Mouse (Mus musculus): ENCODE results near the gene Ascl4. TPM values are rescaled to one million over a fixed set of nuclear protein-coding genes. Genes with fewer than 3 reads are reported as not detected.

Ascl4 gene
- 0.61 and 0.64 TPM in 2 replicates for polyA plus RNA-seq (2016; fragmentation: Nextera tagmentation; extraction: Ambion mirVana)

- H3K4me1 ChIP-seq, result peaks cover 20% of the 10 kb centered on the region
- no peaks in the 10 kb centered on the region for H3K36me3 ChIP-seq (replicated peaks)
- 2% methylated on average over 23 of the region's 23 CpGs for WGBS
- H3K9me3 ChIP-seq, result no peaks in the 10 kb centered on the region
- H3K27ac ChIP-seq (replicated peaks), result peak within 1 kb of the TSS; percentile 73; the same call in 1 of the 2 replicates
- peak; percentile 58 for DNase-seq (ENCODE audit: low spot score)
- H3K27me3 ChIP-seq (replicated peaks; ENCODE audit: low read depth, poor library complexity, severe bottlenecking), result peaks cover 36% of the 10 kb centered on the region
- H3K4me3 ChIP-seq, result peak within 1 kb of the TSS; percentile 65
Measured at GRCm38 (mm10) chr10:85927676-85928445, at the start of gene Ascl4. TSS of gene Ascl4 (plus strand) at chr10:85927681.

DNA sequence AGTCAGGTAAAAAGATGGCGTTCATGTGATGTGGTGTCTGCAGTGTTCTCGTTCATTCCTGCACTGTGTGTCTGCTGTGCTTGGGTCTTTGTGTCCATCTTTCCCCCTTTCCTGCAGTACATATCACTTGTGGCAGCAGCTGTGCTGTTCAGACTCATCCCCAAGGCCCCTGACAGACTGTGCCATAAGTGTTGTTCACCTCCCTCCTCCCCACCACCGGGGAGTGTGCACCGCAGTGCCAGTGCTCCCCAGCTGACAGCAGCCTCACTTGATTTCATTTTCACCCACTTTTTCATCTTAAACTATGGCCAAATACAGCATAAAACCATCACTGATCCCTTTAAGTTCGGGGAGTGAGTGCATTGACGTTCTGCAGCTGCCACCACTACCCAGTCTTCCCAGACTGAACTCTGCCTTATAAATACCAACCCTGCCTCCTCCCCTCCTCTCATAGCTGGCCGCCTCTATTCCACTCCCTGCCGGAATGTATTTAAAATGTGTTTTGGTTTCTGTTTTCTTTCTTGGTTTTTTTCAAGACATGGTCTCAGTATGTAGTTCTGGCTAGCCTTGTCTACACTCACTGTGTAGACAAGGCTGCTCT lies 47.5 kb upstream of the Ascl4 start:
- no peaks in the 10 kb centered on the region for H3K27me3 ChIP-seq (replicated peaks; ENCODE audit: low read depth, poor library complexity, severe bottlenecking)
- H3K9me3 ChIP-seq, result no peaks in the 10 kb centered on the region
- H3K36me3 ChIP-seq (replicated peaks), result peaks cover 100% of the 10 kb centered on the region
- H3K4me1 ChIP-seq, result no peaks in the 10 kb centered on the region
- 93% methylated on average over 8 of the region's 8 CpGs for WGBS
- DNase-seq (ENCODE audit: low spot score), result no peak
- no peak overlapping the region for H3K27ac ChIP-seq (replicated peaks)
- H3K4me3 ChIP-seq, result no peak overlapping the region

DNA sequence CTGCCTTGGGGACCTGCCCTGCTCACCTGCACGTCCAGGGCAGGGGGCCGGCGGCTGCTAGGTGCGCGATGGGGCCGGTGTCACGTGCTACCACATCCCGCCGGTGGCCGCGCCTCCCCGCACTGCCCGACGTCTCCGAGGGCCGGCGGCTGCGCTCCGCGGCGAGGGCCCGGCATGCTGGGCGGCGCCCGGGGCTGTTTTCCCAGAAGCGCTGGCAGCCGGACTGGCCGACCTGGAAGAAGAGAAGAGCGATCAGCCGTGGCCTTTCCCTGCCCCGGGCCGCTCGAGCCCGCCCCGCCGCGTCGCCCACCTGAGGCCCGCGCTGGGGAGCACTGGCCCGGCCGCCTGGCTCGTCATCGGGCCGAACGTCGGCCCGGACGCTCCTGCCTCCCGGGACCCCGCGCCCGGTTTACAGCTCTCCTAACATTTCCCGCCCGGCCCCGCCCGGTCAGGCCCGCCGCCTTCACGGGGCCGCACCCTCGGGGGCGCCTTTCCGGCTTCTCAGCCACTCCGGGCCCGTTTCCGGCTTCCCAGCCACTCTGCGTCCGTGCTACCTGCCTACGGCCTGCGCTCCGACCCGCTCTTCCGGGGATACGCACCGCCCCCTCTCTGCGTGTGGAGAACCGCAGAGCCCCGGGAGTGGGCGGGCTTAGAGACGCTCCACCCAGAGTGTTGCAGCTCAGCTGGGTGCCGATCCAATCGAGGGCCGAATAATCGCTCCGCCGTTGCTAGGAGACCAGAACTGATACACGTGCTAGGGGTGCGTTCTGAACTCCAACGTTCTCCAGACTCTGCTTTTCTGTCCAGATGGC lies 10.8 kb upstream of the Ascl4 start, which contains the start of gene Prdm4:
TSS of gene Prdm4 (minus strand) at position 645 of the 812 bp plus-strand sequence.
- Histone ChIP-seq H3K4me1 (peaks cover 10% of the 10 kb centered on the region), H3K36me3 (replicated peaks) (peaks cover 32% of the 10 kb centered on the region), H3K9me3 (no peaks in the 10 kb centered on the region), H3K27me3 (replicated peaks; ENCODE audit: low read depth, poor library complexity, severe bottlenecking) (no peaks in the 10 kb centered on the region), H3K27ac (replicated peaks) (peak within 1 kb of the TSS; percentile 93), H3K4me3 (peak within 1 kb of the TSS; percentile 99)
- under 1% methylated on average over 90 of the region's 90 CpGs for WGBS
- peak; percentile 99 for DNase-seq (ENCODE audit: low spot score)

GRCm38 (mm10) chr10:85928499-85929207 lies 1.2 kb downstream of the Ascl4 start:
- peak overlapping the region; percentile 73; the same call in 1 of the 2 replicates for H3K27ac ChIP-seq (replicated peaks)
- H3K27me3 ChIP-seq (replicated peaks; ENCODE audit: low read depth, poor library complexity, severe bottlenecking), result peaks cover 36% of the 10 kb centered on the region
- WGBS, result 1% methylated on average over 63 of the region's 63 CpGs
- peak overlapping the region; percentile 65 for H3K4me3 ChIP-seq
- H3K9me3 ChIP-seq, result no peaks in the 10 kb centered on the region
- peak; percentile 84 for DNase-seq (ENCODE audit: low spot score)
- peaks cover 20% of the 10 kb centered on the region for H3K4me1 ChIP-seq
- H3K36me3 ChIP-seq (replicated peaks), result no peaks in the 10 kb centered on the region

DNA sequence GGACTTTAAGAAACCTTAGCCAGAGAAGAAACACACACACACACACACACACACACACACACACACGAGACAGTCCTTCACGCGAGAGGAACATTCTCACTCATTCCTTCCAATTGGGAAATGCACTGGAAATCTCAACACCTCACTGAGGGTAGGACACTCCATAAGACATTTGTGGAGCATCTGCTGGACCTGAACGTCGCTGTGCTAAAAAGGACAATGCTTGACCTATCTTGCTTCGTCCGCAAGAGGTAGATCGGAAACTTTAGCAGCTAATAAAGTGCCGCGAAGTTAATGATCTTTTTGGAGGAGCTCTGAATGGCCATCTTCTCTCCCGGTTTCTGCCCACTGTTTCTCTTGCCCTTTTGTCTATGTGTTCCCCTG lies 1.7 kb downstream of the Ascl4 start:
- no peak for DNase-seq (ENCODE audit: low spot score)
- H3K9me3 ChIP-seq, result no peaks in the 10 kb centered on the region
- peaks cover 20% of the 10 kb centered on the region for H3K4me1 ChIP-seq
- peak overlapping the region; percentile 65 for H3K4me3 ChIP-seq
- H3K36me3 ChIP-seq (replicated peaks), result no peaks in the 10 kb centered on the region
- no peak overlapping the region for H3K27ac ChIP-seq (replicated peaks)
- 56% methylated on average over 11 of the region's 11 CpGs for WGBS
- peaks cover 36% of the 10 kb centered on the region for H3K27me3 ChIP-seq (replicated peaks; ENCODE audit: low read depth, poor library complexity, severe bottlenecking)

GRCm38 (mm10) chr10:85929962-85930361 lies 2.5 kb downstream of the Ascl4 start:
- DNase-seq (ENCODE audit: low spot score), result no peak
- Histone ChIP-seq H3K4me3 (no peak overlapping the region), H3K9me3 (no peaks in the 10 kb centered on the region), H3K27ac (replicated peaks) (no peak overlapping the region), H3K4me1 (peaks cover 20% of the 10 kb centered on the region), H3K27me3 (replicated peaks; ENCODE audit: low read depth, poor library complexity, severe bottlenecking) (peaks cover 36% of the 10 kb centered on the region), H3K36me3 (replicated peaks) (0 out of 2 replicates have a peak, but pooled peaks cover under 1% of the 10 kb centered on the region)
- WGBS, result 92% methylated on average over 11 of the region's 11 CpGs

DNA sequence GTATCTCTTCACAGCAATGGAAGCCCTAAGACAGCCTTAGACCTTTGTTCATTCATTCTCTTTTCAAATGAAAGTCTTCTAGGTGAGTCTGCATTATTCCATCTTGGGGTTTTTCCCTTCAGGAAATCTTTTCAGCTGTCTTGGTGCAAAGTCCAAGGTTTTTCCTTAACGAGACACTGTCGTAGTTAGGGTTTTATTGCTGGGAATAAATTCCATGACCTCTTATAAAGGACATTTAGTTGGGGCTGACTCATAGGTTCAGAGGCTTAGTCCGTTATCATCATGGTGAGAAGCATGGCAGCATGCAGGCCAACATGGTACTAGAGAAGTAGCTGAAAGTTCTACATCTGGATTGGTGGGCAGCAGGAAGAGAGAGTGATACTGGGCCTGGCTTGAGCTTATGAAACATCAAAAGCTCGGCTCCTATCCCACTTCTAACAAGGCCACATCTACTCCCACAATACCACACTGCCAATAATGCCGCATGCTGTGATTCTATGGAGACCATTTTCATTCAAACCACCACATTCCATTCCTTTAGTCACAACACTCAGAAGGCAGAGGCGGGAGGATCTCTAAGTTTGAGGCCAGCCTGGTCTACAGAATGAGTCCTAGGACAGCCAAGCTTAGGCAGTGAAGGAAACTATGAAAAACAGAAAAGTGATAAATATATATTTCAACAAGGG lies 8.9 kb downstream of the Ascl4 start:
- Histone ChIP-seq H3K27ac (replicated peaks) (no peak overlapping the region), H3K9me3 (peaks cover 10% of the 10 kb centered on the region), H3K27me3 (replicated peaks; ENCODE audit: low read depth, poor library complexity, severe bottlenecking) (no peaks in the 10 kb centered on the region), H3K36me3 (replicated peaks) (peaks cover 65% of the 10 kb centered on the region), H3K4me1 (no peaks in the 10 kb centered on the region), H3K4me3 (no peak overlapping the region)
- 96% methylated on average over 6 of the region's 6 CpGs for WGBS
- DNase-seq (ENCODE audit: low spot score), result no peak

DNA sequence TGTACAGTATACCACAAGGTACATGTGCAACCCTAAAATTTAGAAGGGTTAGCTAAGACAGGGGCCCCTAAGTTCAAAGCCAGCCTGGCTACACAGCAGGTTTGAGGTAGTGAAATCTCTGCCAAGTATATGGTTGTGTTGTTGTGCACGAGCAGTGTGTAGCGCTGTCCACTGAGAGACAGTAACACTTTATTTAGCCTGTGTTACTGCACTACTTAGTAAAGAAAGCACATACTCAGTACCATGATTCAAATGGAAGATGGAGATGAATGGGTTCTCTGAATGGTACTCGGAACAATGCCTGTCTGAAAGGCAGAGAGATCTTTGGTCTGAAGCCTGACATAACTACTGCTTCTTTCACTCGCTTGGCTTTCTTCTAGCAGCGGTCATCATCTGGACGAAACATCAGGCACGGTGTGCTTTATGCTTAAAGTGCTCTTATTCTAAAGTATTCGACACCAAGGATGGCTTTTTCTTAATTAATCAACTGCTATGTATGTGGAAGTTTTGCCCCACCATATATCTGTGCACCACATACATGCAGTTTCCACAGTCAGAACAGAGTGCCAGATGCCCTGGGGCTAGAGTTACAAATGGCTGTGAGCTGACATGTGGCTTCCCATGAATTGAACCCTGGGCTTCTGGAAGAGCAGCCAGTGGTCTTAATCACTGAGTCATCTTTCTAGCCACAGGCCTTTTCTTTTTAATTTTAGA lies 21.2 kb downstream of the Ascl4 start:
- H3K36me3 ChIP-seq (replicated peaks), result peaks cover 99% of the 10 kb centered on the region
- WGBS, result 94% methylated on average over 8 of the region's 8 CpGs
- H3K9me3 ChIP-seq, result no peaks in the 10 kb centered on the region
- H3K4me3 ChIP-seq, result no peak overlapping the region
- no peaks in the 10 kb centered on the region for H3K27me3 ChIP-seq (replicated peaks; ENCODE audit: low read depth, poor library complexity, severe bottlenecking)
- no peak for DNase-seq (ENCODE audit: low spot score)
- H3K4me1 ChIP-seq, result no peaks in the 10 kb centered on the region
- no peak overlapping the region for H3K27ac ChIP-seq (replicated peaks)

GRCm38 (mm10) chr10:85951765-85952443 lies 24.4 kb downstream of the Ascl4 start:
- no peak for DNase-seq (ENCODE audit: low spot score)
- no peaks in the 10 kb centered on the region for H3K9me3 ChIP-seq
- 91% methylated on average over 6 of the region's 6 CpGs for WGBS
- H3K4me1 ChIP-seq, result peaks cover 6% of the 10 kb centered on the region
- no peak overlapping the region for H3K4me3 ChIP-seq
- H3K27me3 ChIP-seq (replicated peaks; ENCODE audit: low read depth, poor library complexity, severe bottlenecking), result no peaks in the 10 kb centered on the region
- H3K36me3 ChIP-seq (replicated peaks), result peaks cover 85% of the 10 kb centered on the region
- no peak overlapping the region for H3K27ac ChIP-seq (replicated peaks)

DNA sequence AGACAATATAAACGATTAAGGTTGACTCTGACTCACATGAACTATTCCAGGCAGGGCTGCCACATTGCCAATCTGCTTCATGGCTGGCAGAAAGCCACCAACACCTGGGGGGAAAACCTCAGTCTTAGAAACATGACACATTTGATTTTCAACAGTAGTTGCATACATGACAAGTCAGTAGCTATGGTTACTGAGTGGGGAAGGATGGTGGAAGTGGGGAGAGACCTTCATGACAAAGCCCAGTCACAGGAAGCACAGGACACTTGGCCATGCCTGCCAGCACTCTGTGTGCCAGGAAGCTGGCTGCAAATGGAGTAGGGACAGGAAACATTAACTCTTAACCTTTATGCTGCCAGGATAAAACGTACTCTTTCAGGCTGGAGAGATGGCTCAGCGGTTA lies 25.9 kb downstream of the Ascl4 start:
- Histone ChIP-seq H3K4me1 (peaks cover 6% of the 10 kb centered on the region), H3K27ac (replicated peaks) (no peak overlapping the region), H3K36me3 (replicated peaks) (peaks cover 71% of the 10 kb centered on the region), H3K27me3 (replicated peaks; ENCODE audit: low read depth, poor library complexity, severe bottlenecking) (no peaks in the 10 kb centered on the region), H3K9me3 (no peaks in the 10 kb centered on the region), H3K4me3 (no peak overlapping the region)
- DNase-seq (ENCODE audit: low spot score), result no peak
- 89% methylated on average over 3 of the region's 3 CpGs for WGBS

GRCm38 (mm10) chr10:85954429-85954828 lies 26.9 kb downstream of the Ascl4 start:
- Histone ChIP-seq H3K4me1 (peaks cover 6% of the 10 kb centered on the region), H3K36me3 (replicated peaks) (peaks cover 61% of the 10 kb centered on the region), H3K9me3 (no peaks in the 10 kb centered on the region), H3K27me3 (replicated peaks; ENCODE audit: low read depth, poor library complexity, severe bottlenecking) (no peaks in the 10 kb centered on the region), H3K27ac (replicated peaks) (no peak overlapping the region), H3K4me3 (no peak overlapping the region)
- DNase-seq (ENCODE audit: low spot score), result no peak
- WGBS, result 86% methylated on average over 2 of the region's 2 CpGs

Measured in embryonic facial prominence, embryonic 10.5 days (tissue).